Mouse (Mus musculus): ENCODE measurements at regions not wholly inside any gene's neighbourhood (a gene's known extent, or its start where the extent isn't known, plus 50 kb on each side); places are given as distances from the start of the nearest gene placed in this dataset.

- TF ChIP-seq EP300 (IDR thresholded peaks at IDR 0.05; ENCODE audit: low read depth) = no peak
- TF ChIP-seq CTCF (IDR thresholded peaks at IDR 0.05; ENCODE audit: low read depth) = no peak
Observed at GRCm38 (mm10) chr3:52195486-52195885, 72.7 kb upstream of the Foxo1 start.
